Mouse (Mus musculus): ENCODE results near the gene Nmt1. TPM values are rescaled to one million over a fixed set of nuclear protein-coding genes. Genes with fewer than 3 reads are reported as not detected.
A peak's percentile ranks its signal among the peaks of the same experiment; 100 is the strongest.

The Nmt1 gene
- polyA plus RNA-seq, 1 experiment from 2014 or later: 49.4 TPM

DNA sequence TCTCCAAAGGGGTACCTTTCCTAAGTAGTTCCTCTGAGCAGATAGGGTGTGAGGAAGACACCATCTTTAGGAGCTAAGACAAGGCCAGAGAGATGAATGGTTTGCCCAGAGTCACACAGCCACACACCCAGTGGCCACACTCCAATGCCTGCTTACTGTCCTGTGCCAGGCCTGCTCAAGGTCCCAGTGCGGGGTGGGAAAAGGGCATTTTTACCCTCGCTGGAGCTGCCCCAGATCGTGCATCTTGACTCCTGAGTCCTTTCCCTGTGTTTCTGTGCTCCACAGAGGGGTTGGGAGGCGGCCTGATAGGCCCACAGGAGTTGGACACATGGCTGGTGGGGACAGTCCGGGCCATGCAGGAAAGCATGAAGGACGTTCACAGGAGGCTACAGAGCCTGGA is 77.8 kb downstream of the Nmt1 start:
- Histone ChIP-seq H3K4me3 (ENCODE audit: low read depth, low read length) (no peak overlapping the region), H3K4me1 (ENCODE audit: control insufficient read depth, insufficient read depth, low read length) (peaks cover 13% of the 10 kb centered on the region; the same call in 1 of the 2 replicates), H3K36me3 (ENCODE audit: control insufficient read depth, insufficient read depth, low read length) (no peaks in the 10 kb centered on the region), H3K4me2 (no peak overlapping the region), H3K27ac (ENCODE audit: low read depth, low read length) (no peak overlapping the region), H3K9ac (ENCODE audit: low read depth, low read length) (no peak overlapping the region), H3K27me3 (ENCODE audit: control insufficient read depth, insufficient read depth, low read length) (peaks cover 15% of the 10 kb centered on the region), H3K9me3 (replicated peaks; ENCODE audit: control insufficient read depth, low read length) (no peaks in the 10 kb centered on the region)
- ATAC-seq (replicated peaks; ENCODE audit: insufficient number of reproducible peaks, low FRiP score, low TSS enrichment): no peak
- 81% methylated on average over 6 of the region's 6 CpGs for WGBS (ENCODE audit: insufficient replicate concordance)

DNA sequence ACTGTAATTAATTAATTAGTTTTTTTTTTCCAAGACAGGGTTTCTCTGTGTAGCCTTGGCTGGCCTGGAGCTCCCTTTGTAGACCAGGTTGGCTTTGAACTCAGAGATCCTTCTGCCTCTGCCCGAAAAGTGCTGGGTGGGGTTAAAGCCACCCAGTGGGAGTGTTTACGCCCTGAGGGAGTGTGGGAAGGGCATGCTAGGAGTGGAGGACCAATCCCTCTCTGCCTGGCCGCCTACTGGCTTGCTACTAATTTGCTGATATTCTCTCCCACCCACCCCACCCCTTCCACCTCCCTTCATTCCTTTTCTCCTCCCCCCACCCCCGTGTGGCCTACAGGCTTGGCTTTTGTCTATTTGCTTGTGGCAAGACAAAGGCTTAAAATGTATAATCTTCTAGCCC is 78.4 kb downstream of the Nmt1 start:
- no peak overlapping the region for H3K4me3 ChIP-seq (ENCODE audit: low read depth, low read length)
- H3K27ac ChIP-seq (ENCODE audit: low read depth, low read length): no peak overlapping the region
- no peaks in the 10 kb centered on the region for H3K9me3 ChIP-seq (replicated peaks; ENCODE audit: control insufficient read depth, low read length)
- peaks cover 15% of the 10 kb centered on the region; the same call in 1 of the 2 replicates for H3K4me1 ChIP-seq (ENCODE audit: control insufficient read depth, insufficient read depth, low read length)
- peaks cover 10% of the 10 kb centered on the region for H3K27me3 ChIP-seq (ENCODE audit: control insufficient read depth, insufficient read depth, low read length)
- H3K4me2 ChIP-seq: no peak overlapping the region
- H3K36me3 ChIP-seq (ENCODE audit: control insufficient read depth, insufficient read depth, low read length): no peaks in the 10 kb centered on the region
- 67% methylated on average over 4 of the region's 4 CpGs for WGBS (ENCODE audit: insufficient replicate concordance)
- no peak overlapping the region for H3K9ac ChIP-seq (ENCODE audit: low read depth, low read length)
- no peak for ATAC-seq (replicated peaks; ENCODE audit: insufficient number of reproducible peaks, low FRiP score, low TSS enrichment)

DNA sequence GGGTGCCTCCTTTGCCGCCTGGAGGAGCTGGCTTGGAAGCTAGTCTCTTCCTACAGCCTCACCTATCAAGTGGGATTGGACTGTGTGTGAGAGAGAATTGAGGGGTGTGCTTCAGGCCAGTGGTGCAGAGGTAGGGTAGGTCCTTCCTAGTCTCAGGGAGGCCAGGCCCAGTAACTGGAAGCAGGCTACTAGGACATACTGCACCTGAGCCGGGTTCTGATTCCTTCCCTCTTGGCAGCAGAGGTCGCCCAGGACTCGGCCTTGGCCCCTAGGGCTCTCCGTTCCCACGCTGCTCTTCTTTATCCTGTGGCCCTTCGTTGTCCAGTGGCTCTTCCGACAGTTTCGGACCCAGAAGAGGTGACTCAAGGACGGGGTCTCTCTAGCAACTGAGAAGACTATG is 83.3 kb downstream of the Nmt1 start:
- peak overlapping the region; percentile 84 for H3K4me2 ChIP-seq
- peaks cover 23% of the 10 kb centered on the region; the same call in 1 of the 2 replicates for H3K4me1 ChIP-seq (ENCODE audit: control insufficient read depth, insufficient read depth, low read length)
- no peak overlapping the region for H3K27ac ChIP-seq (ENCODE audit: low read depth, low read length)
- peak overlapping the region; percentile 70 for H3K9ac ChIP-seq (ENCODE audit: low read depth, low read length)
- peak overlapping the region; percentile 47 for H3K4me3 ChIP-seq (ENCODE audit: low read depth, low read length)
- H3K9me3 ChIP-seq (replicated peaks; ENCODE audit: control insufficient read depth, low read length): no peaks in the 10 kb centered on the region
- no peak for ATAC-seq (replicated peaks; ENCODE audit: insufficient number of reproducible peaks, low FRiP score, low TSS enrichment)
- no peaks in the 10 kb centered on the region for H3K36me3 ChIP-seq (ENCODE audit: control insufficient read depth, insufficient read depth, low read length)
- H3K27me3 ChIP-seq (ENCODE audit: control insufficient read depth, insufficient read depth, low read length): no peaks in the 10 kb centered on the region; the same call in 1 of the 2 replicates
- 10% methylated on average over 10 of the region's 10 CpGs for WGBS (ENCODE audit: insufficient replicate concordance)

DNA sequence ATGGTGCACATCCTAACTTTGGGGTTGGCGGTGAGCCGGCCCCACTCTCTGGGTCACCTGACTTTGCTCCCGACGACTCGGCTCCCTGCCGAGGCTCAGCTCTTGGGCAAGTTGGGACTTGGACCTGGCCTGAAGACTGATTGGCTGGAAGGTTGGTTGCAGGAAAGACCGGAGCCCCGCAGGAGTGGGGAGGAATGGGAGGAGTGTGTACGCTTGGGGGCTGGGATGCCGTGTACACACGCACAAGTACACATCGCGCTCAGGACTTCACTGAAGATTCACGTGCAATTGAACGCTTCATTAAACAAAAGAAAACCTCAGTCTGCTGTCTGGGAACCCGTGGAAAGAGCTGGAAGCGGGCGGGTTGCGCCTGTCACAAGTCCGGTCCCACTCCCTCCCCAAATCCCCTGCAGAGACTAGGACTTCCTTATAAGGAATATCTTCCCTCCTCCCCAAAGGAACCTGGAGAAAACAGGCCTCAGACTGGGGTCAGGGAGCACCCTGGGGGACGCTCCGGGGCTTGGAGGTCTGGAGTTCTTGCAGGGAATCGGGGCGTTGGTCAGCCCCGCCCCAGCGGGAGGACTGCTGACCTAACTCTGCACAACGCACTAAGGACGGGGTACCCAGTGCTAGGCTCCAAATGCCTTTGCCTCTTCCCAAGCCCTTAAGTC is 84.0 kb downstream of the Nmt1 start:
- Histone ChIP-seq H3K9me3 (replicated peaks; ENCODE audit: control insufficient read depth, low read length) (no peaks in the 10 kb centered on the region), H3K4me3 (ENCODE audit: low read depth, low read length) (peak overlapping the region; percentile 47), H3K9ac (ENCODE audit: low read depth, low read length) (peak overlapping the region; percentile 70), H3K4me2 (peak overlapping the region; percentile 84), H3K36me3 (ENCODE audit: control insufficient read depth, insufficient read depth, low read length) (no peaks in the 10 kb centered on the region), H3K27ac (ENCODE audit: low read depth, low read length) (peak overlapping the region; percentile 36; the same call in 1 of the 2 replicates), H3K4me1 (ENCODE audit: control insufficient read depth, insufficient read depth, low read length) (peaks cover 23% of the 10 kb centered on the region; the same call in 1 of the 2 replicates), H3K27me3 (ENCODE audit: control insufficient read depth, insufficient read depth, low read length) (no peaks in the 10 kb centered on the region; the same call in 1 of the 2 replicates)
- WGBS (ENCODE audit: insufficient replicate concordance): under 1% methylated on average over 28 of the region's 28 CpGs
- ATAC-seq (replicated peaks; ENCODE audit: insufficient number of reproducible peaks, low FRiP score, low TSS enrichment): no peak

DNA sequence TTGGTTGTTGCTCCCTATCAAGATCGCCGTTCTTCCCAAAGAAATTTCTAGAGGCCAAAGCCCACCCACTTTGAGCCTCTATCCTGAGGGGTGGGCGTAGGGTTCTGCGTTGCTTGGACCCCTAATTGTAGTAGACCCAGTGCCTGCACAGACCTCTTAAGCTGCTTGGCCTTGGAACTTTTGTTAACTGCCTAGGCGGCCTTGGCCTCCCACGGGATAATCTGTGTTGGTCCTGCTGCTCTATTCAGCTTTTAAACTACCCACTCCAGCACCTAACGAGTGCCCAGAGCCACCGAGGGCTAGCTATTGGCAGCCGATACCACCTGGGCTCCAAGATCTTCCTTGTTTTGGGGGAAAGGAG is 84.5 kb downstream of the Nmt1 start:
- no peak for ATAC-seq (replicated peaks; ENCODE audit: insufficient number of reproducible peaks, low FRiP score, low TSS enrichment)
- Histone ChIP-seq H3K27me3 (ENCODE audit: control insufficient read depth, insufficient read depth, low read length) (no peaks in the 10 kb centered on the region; the same call in 1 of the 2 replicates), H3K4me3 (ENCODE audit: low read depth, low read length) (peak overlapping the region; percentile 47), H3K9ac (ENCODE audit: low read depth, low read length) (peak overlapping the region; percentile 70; the same call in 1 of the 2 replicates), H3K9me3 (replicated peaks; ENCODE audit: control insufficient read depth, low read length) (no peaks in the 10 kb centered on the region), H3K36me3 (ENCODE audit: control insufficient read depth, insufficient read depth, low read length) (no peaks in the 10 kb centered on the region), H3K4me1 (ENCODE audit: control insufficient read depth, insufficient read depth, low read length) (peaks cover 23% of the 10 kb centered on the region; the same call in 1 of the 2 replicates), H3K27ac (ENCODE audit: low read depth, low read length) (0 out of 2 replicates have a peak overlapping the region, but pooled peaks have one; percentile 36), H3K4me2 (peak overlapping the region; percentile 84)
- 19% methylated on average over 9 of the region's 9 CpGs for WGBS (ENCODE audit: insufficient replicate concordance)

DNA sequence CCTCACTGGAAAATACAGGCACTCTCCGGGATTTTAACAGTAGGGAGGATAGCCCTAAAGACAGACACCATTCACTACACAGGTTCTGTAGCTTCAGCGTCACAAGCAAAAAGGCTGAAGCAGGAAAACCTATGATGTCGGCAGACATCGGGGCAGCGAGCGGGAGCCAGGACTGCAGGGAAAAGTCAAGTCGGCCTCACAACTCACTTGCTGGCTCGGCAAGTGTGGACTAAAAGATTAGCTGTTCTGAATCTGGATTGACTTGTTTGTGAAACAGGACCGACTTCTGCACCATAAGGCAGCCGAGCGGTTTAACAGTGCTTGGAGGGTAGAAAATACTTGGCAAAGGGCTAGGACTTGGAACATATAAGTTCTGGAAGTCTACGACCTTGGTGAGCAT is 85.0 kb downstream of the Nmt1 start:
- peak overlapping the region; percentile 84 for H3K4me2 ChIP-seq
- peaks cover 23% of the 10 kb centered on the region; the same call in 1 of the 2 replicates for H3K4me1 ChIP-seq (ENCODE audit: control insufficient read depth, insufficient read depth, low read length)
- WGBS (ENCODE audit: insufficient replicate concordance): 41% methylated on average over 12 of the region's 12 CpGs
- H3K9ac ChIP-seq (ENCODE audit: low read depth, low read length): 0 out of 2 replicates have a peak overlapping the region, but pooled peaks have one; percentile 43
- no peaks in the 10 kb centered on the region for H3K36me3 ChIP-seq (ENCODE audit: control insufficient read depth, insufficient read depth, low read length)
- H3K4me3 ChIP-seq (ENCODE audit: low read depth, low read length): 0 out of 2 replicates have a peak overlapping the region, but pooled peaks have one; percentile 47
- no peaks in the 10 kb centered on the region; the same call in 1 of the 2 replicates for H3K27me3 ChIP-seq (ENCODE audit: control insufficient read depth, insufficient read depth, low read length)
- no peak for ATAC-seq (replicated peaks; ENCODE audit: insufficient number of reproducible peaks, low FRiP score, low TSS enrichment)
- H3K27ac ChIP-seq (ENCODE audit: low read depth, low read length): no peak overlapping the region
- no peaks in the 10 kb centered on the region for H3K9me3 ChIP-seq (replicated peaks; ENCODE audit: control insufficient read depth, low read length)

DNA sequence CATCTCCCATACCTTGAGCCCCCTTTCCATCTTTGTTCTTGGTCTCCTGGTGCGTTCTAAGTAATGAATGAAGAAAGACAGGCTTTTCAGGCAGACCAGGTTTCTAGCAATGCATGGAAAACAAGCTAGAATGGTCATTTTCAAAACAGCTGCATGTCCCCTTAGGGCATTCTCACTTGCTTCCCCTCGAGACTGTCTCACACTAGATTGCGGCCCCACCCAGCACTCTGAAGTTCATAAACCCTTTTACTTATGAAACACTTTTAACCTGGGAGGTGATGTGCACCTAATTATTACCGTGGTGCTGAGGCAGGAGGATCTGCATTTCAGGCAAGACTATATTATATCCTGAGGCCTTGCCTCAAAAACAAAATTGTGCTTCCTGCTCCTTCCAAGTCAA is 85.8 kb downstream of the Nmt1 start:
- Histone ChIP-seq H3K4me2 (no peak overlapping the region), H3K9me3 (replicated peaks; ENCODE audit: control insufficient read depth, low read length) (no peaks in the 10 kb centered on the region), H3K27ac (ENCODE audit: low read depth, low read length) (no peak overlapping the region), H3K9ac (ENCODE audit: low read depth, low read length) (no peak overlapping the region), H3K36me3 (ENCODE audit: control insufficient read depth, insufficient read depth, low read length) (no peaks in the 10 kb centered on the region), H3K4me3 (ENCODE audit: low read depth, low read length) (no peak overlapping the region), H3K4me1 (ENCODE audit: control insufficient read depth, insufficient read depth, low read length) (peaks cover 23% of the 10 kb centered on the region; the same call in 1 of the 2 replicates), H3K27me3 (ENCODE audit: control insufficient read depth, insufficient read depth, low read length) (no peaks in the 10 kb centered on the region; the same call in 1 of the 2 replicates)
- no peak for ATAC-seq (replicated peaks; ENCODE audit: insufficient number of reproducible peaks, low FRiP score, low TSS enrichment)
- 81% methylated on average over 4 of the region's 4 CpGs for WGBS (ENCODE audit: insufficient replicate concordance)

DNA sequence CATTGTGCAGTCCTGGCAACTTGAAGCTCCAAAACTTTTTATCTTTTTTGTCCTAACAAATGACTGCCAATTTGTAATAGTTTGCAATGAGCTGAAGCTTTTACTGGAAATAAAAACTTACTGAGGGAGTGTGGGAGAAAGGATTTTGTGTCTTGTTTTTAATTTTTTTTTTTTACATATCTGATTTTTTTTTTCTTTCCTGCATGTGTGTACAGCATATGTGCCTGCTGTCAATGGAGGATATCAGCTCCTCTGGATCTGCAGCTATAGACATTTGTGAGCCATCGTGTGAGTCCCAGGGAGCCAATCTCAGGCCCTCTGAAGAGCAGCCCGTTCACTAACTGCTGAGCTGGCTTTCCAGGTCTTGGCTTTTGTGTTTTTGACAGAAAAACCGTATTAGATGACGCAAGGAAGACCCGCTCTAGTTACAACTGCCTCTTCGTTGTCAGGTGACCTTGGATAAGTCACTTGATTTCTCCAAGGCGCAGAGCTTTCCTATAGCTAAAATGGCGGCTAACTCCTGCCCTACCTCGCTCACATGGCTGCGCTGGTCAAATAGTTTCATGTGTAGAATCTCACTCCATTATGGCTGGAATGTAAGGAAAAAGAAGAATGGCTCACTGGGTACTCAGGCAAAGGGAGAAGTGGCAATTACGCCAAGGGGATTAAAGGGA is 86.4 kb downstream of the Nmt1 start:
- ATAC-seq (replicated peaks; ENCODE audit: insufficient number of reproducible peaks, low FRiP score, low TSS enrichment): no peak
- no peaks in the 10 kb centered on the region for H3K9me3 ChIP-seq (replicated peaks; ENCODE audit: control insufficient read depth, low read length)
- 83% methylated on average over 11 of the region's 11 CpGs for WGBS (ENCODE audit: insufficient replicate concordance)
- peak overlapping the region; percentile 78 for H3K9ac ChIP-seq (ENCODE audit: low read depth, low read length)
- H3K4me1 ChIP-seq (ENCODE audit: control insufficient read depth, insufficient read depth, low read length): peaks cover 23% of the 10 kb centered on the region; the same call in 1 of the 2 replicates
- H3K4me2 ChIP-seq: peak overlapping the region; percentile 71
- peak overlapping the region; percentile 58 for H3K4me3 ChIP-seq (ENCODE audit: low read depth, low read length)
- no peak overlapping the region for H3K27ac ChIP-seq (ENCODE audit: low read depth, low read length)
- no peaks in the 10 kb centered on the region; the same call in 1 of the 2 replicates for H3K27me3 ChIP-seq (ENCODE audit: control insufficient read depth, insufficient read depth, low read length)
- H3K36me3 ChIP-seq (ENCODE audit: control insufficient read depth, insufficient read depth, low read length): no peaks in the 10 kb centered on the region

All from heart, embryonic 11.5 days (tissue).